Mouse (Mus musculus): ENCODE measurements around the gene Shroom3. TPM values are rescaled to one million over a fixed set of nuclear protein-coding genes. Genes with fewer than 3 reads are reported as not detected.

The Shroom3 gene
- total and polyA plus RNA-seq, 3 experiments: not detected

GRCm38 (mm10) chr5:92729221-92729620, 46.0 kb downstream of the Shroom3 start:
- H3K4me3 ChIP-seq (ENCODE audit: control insufficient read depth in 1 of 2, insufficient read depth in 1 of 2, low read depth in 2 of 2, low read length in 2 of 2): no peak overlapping the region
- H3K27ac ChIP-seq (ENCODE audit: control insufficient read depth, low read depth, low read length): no peak overlapping the region
- H3K36me3 ChIP-seq (ENCODE audit: control insufficient read depth in 1 of 2, insufficient read depth in 2 of 2, low read length in 2 of 2): no peaks in the 10 kb centered on the region
- no peaks in the 10 kb centered on the region for H3K9me3 ChIP-seq (replicated peaks; ENCODE audit: insufficient read depth, low read length)
- no peaks in the 10 kb centered on the region for H3K4me1 ChIP-seq (ENCODE audit: control insufficient read depth in 1 of 2, insufficient read depth in 2 of 2, low read length in 2 of 2)
- no peak for DNase-seq (ENCODE audit: low read depth, low spot score)
- TF ChIP-seq MEF2A (IDR thresholded peaks at IDR 0.05; ENCODE audit: extremely low read depth, insufficient replicate concordance, low read depth, low read length, poor library complexity, severe bottlenecking) (no peak), MXI1 (IDR thresholded peaks at IDR 0.05; ENCODE audit: low read depth, low read length) (no peak), TCF12 (IDR thresholded peaks at IDR 0.05; ENCODE audit: low read depth, low read length) (no peak), MAX (IDR thresholded peaks at IDR 0.05; ENCODE audit: low read length) (no peak), TAL1 (IDR thresholded peaks at IDR 0.05; ENCODE audit: low read length) (no peak), ZC3H11A (IDR thresholded peaks at IDR 0.05; ENCODE audit: low read depth, low read length) (no peak), POLR2A (IDR thresholded peaks at IDR 0.05; ENCODE audit: control insufficient read depth in 1 of 2, insufficient read depth in 1 of 2, low read depth in 1 of 2, low read length in 2 of 2, poor library complexity in 1 of 2) (no peak), MYB (IDR thresholded peaks at IDR 0.05; ENCODE audit: low read depth, low read length) (no peak), KAT2A (conservative IDR thresholded peaks at IDR 0.05; ENCODE audit: low read depth, low read length) (no peak), BHLHE40 (IDR thresholded peaks at IDR 0.05; ENCODE audit: borderline replicate concordance, low read depth, low read length) (no peak), GABPA (IDR thresholded peaks at IDR 0.05; ENCODE audit: low read depth, low read length) (no peak), USF2 (IDR thresholded peaks at IDR 0.05; ENCODE audit: borderline replicate concordance in 1 of 2, insufficient read depth in 1 of 2, low read depth in 1 of 2, low read length in 2 of 2) (no peak), E2F4 (IDR thresholded peaks at IDR 0.05; ENCODE audit: borderline replicate concordance, low read depth, low read length) (no peak), NELFE (IDR thresholded peaks at IDR 0.05; ENCODE audit: low read depth, low read length) (no peak), ZNF384 (IDR thresholded peaks at IDR 0.05; ENCODE audit: low read depth, low read length) (no peak), ETS1 (IDR thresholded peaks at IDR 0.05; ENCODE audit: low read depth, low read length) (no peak), MAZ (IDR thresholded peaks at IDR 0.05; ENCODE audit: low read depth, low read length) (no peak), SMC3 (IDR thresholded peaks at IDR 0.05; ENCODE audit: low read depth, low read length) (no peak), MAFK (IDR thresholded peaks at IDR 0.05; ENCODE audit: borderline replicate concordance, low read depth, low read length) (no peak)
- H3K27me3 ChIP-seq (ENCODE audit: control insufficient read depth in 1 of 2, insufficient read depth in 2 of 2, low read length in 2 of 2): no peaks in the 10 kb centered on the region
- H3K9ac ChIP-seq (ENCODE audit: control insufficient read depth, low read depth, low read length, poor library complexity, severe bottlenecking): no peak overlapping the region
- H3K79me2 ChIP-seq (ENCODE audit: control insufficient read depth, insufficient read depth, low read length, poor library complexity): no peaks in the 10 kb centered on the region

GRCm38 (mm10) chr5:92741802-92742201, 58.6 kb downstream of the Shroom3 start:
- H3K4me3 ChIP-seq (ENCODE audit: control insufficient read depth in 1 of 2, insufficient read depth in 1 of 2, low read depth in 2 of 2, low read length in 2 of 2): no peak overlapping the region
- no peaks in the 10 kb centered on the region for H3K4me1 ChIP-seq (ENCODE audit: control insufficient read depth in 1 of 2, insufficient read depth in 2 of 2, low read length in 2 of 2)
- H3K9me3 ChIP-seq (replicated peaks; ENCODE audit: insufficient read depth, low read length): no peaks in the 10 kb centered on the region
- DNase-seq (ENCODE audit: low read depth, low spot score): no peak
- no peak overlapping the region for H3K9ac ChIP-seq (ENCODE audit: control insufficient read depth, low read depth, low read length, poor library complexity, severe bottlenecking)
- no peaks in the 10 kb centered on the region for H3K36me3 ChIP-seq (ENCODE audit: control insufficient read depth in 1 of 2, insufficient read depth in 2 of 2, low read length in 2 of 2)
- no peak overlapping the region for H3K27ac ChIP-seq (ENCODE audit: control insufficient read depth, low read depth, low read length)
- H3K79me2 ChIP-seq (ENCODE audit: control insufficient read depth, insufficient read depth, low read length, poor library complexity): no peaks in the 10 kb centered on the region
- TF ChIP-seq NELFE (IDR thresholded peaks at IDR 0.05; ENCODE audit: low read depth, low read length) (no peak), KAT2A (conservative IDR thresholded peaks at IDR 0.05; ENCODE audit: low read depth, low read length) (no peak), MEF2A (IDR thresholded peaks at IDR 0.05; ENCODE audit: extremely low read depth, insufficient replicate concordance, low read depth, low read length, poor library complexity, severe bottlenecking) (no peak), ZKSCAN1 (IDR thresholded peaks at IDR 0.05; ENCODE audit: low read depth, low read length) (no peak), TAL1 (IDR thresholded peaks at IDR 0.05; ENCODE audit: low read length) (no peak), USF1 (IDR thresholded peaks at IDR 0.05; ENCODE audit: low read depth, low read length) (no peak), RAD21 (IDR thresholded peaks at IDR 0.05; ENCODE audit: low read depth, low read length) (no peak), GATA1 (IDR thresholded peaks at IDR 0.05; ENCODE audit: low read depth, low read length) (no peak), MAZ (IDR thresholded peaks at IDR 0.05; ENCODE audit: low read depth, low read length) (no peak), MYC (IDR thresholded peaks at IDR 0.05; ENCODE audit: low read depth, low read length) (no peak), ELF1 (IDR thresholded peaks at IDR 0.05; ENCODE audit: low read depth, low read length) (no peak), EP300 (IDR thresholded peaks at IDR 0.05; ENCODE audit: low read depth in 1 of 2, low read length in 2 of 2) (no peak)
- H3K27me3 ChIP-seq (ENCODE audit: control insufficient read depth in 1 of 2, insufficient read depth in 2 of 2, low read length in 2 of 2): no peaks in the 10 kb centered on the region; a peak in 1 of 4 replicates
